ENCODE assay signal across 10 mouse cellular contexts in the genomic region with DNA sequence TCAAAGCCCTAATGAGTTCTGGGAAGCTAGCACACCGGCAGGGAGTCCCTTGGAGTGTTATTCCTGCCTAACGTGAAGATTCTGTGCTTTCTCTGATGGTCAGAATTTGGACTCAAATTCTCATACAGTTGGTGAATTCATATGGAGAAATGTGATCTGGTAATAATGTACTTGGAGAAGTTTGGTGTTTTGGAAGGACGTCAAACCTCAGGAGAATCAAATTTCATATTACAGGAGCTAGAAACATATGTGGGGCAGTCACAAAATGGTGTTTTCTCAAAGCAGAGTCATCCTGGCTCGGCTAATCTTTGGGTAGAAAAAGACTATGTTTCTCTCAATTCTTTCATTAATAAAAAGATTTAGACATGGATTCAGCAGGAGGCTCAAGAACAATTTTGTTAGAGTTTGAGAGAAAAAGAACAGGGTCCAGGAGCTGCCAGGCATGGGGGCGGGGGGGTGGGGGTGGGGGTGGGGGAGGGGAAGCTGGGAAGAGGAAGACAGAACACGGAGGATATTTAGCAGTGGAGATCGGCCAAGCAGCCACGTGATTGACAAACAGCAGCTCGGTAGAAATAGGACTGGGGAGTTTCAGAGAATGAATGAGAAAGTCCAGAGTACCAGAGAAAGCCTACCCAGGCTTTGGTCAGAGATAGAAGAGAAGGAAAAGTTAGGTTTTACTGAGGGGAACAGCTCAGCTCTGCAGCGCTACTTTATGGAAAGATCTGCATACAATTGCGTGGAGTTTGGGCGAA.
A peak's percentile ranks its signal among the peaks of the same experiment; 100 is the strongest.
DNase-seq lines count a peak whose midpoint lies in the region; ATAC-seq lines count a peak whose summit lies in the region.
"Had no signal": no experiment of that assay in that cellular context is flagged by ENCODE, and none has a peak within 500 bp of the region (broad histone marks: within the 10 kb centered on the region; RNA-seq: fewer than 3 reads in every experiment).

No protein-coding gene starts in this region.

- DNase-seq in limb, embryonic 10.5 days (ENCODE audit: low spot score), result no peak
- peak; percentile 35 for DNase-seq in embryonic facial prominence, embryonic 10.5 days (ENCODE audit: low spot score)
- no peak for DNase-seq in right cerebral cortex, adult 2 months (ENCODE audit: low spot score in 2 of 2)
- no peak for DNase-seq in Muller cell, postnatal 12 days (ENCODE audit: inconsistent ontology term)
- DNase-seq: cerebellum, adult 11 months; gastrocnemius, adult 2 months; lung, postnatal 4 days had no signal

- no peaks in the 10 kb centered on the region for H3K9me3 ChIP-seq in limb, embryonic 12.5 days
- no peaks in the 10 kb centered on the region for H3K9me3 ChIP-seq in limb, embryonic 10.5 days (replicated peaks)
- H3K9me3 ChIP-seq in embryonic facial prominence, embryonic 10.5 days, result no peaks in the 10 kb centered on the region
- no peaks in the 10 kb centered on the region for H3K9me3 ChIP-seq in embryonic facial prominence, embryonic 15.5 days (replicated peaks)
- no peaks in the 10 kb centered on the region for H3K9me3 ChIP-seq in limb, embryonic 15.5 days

- no peak overlapping the region for H3K9ac ChIP-seq in limb, embryonic 12.5 days (replicated peaks)
- no peak overlapping the region for H3K9ac ChIP-seq in embryonic facial prominence, embryonic 15.5 days
- no peak overlapping the region for H3K9ac ChIP-seq in limb, embryonic 15.5 days

- no peaks in the 10 kb centered on the region for H3K36me3 ChIP-seq in limb, embryonic 12.5 days
- H3K36me3 ChIP-seq in limb, embryonic 10.5 days, result no peaks in the 10 kb centered on the region
- no peaks in the 10 kb centered on the region for H3K36me3 ChIP-seq in embryonic facial prominence, embryonic 10.5 days (replicated peaks)
- no peaks in the 10 kb centered on the region for H3K36me3 ChIP-seq in embryonic facial prominence, embryonic 15.5 days
- H3K36me3 ChIP-seq in limb, embryonic 15.5 days, result no peaks in the 10 kb centered on the region

- ATAC-seq in limb, embryonic 12.5 days (ENCODE audit: insufficient number of reproducible peaks, insufficient read depth, low FRiP score, low TSS enrichment, low read depth), result no peak
- ATAC-seq in embryonic facial prominence, embryonic 15.5 days (ENCODE audit: insufficient number of reproducible peaks, low FRiP score, low TSS enrichment, low read depth), result peak; percentile 39; the same call in 1 of the 2 replicates
- no peak for ATAC-seq in limb, embryonic 15.5 days (ENCODE audit: insufficient number of reproducible peaks, low FRiP score, low TSS enrichment, low read depth)

- H3K4me2 ChIP-seq in limb, embryonic 12.5 days, result 0 out of 2 replicates have a peak overlapping the region, but pooled peaks have one; percentile 10
- peak overlapping the region; percentile 30 for H3K4me2 ChIP-seq in embryonic facial prominence, embryonic 15.5 days (replicated peaks)
- H3K4me2 ChIP-seq in limb, embryonic 15.5 days, result no peak overlapping the region; the same call in 1 of the 2 replicates

- H3K4me3 ChIP-seq in limb, embryonic 12.5 days (replicated peaks), result no peak overlapping the region
- no peak overlapping the region for H3K4me3 ChIP-seq in limb, embryonic 10.5 days
- H3K4me3 ChIP-seq in embryonic facial prominence, embryonic 10.5 days, result peak overlapping the region; percentile 26; the same call in 1 of the 2 replicates
- no peak overlapping the region for H3K4me3 ChIP-seq in embryonic facial prominence, embryonic 15.5 days (replicated peaks)
- no peak overlapping the region for H3K4me3 ChIP-seq in limb, embryonic 15.5 days
- H3K4me3 ChIP-seq: gastrocnemius, adult 2 months had no signal

- no peaks in the 10 kb centered on the region for H3K27me3 ChIP-seq in limb, embryonic 12.5 days
- no peaks in the 10 kb centered on the region for H3K27me3 ChIP-seq in limb, embryonic 10.5 days (ENCODE audit: low read depth, poor library complexity, severe bottlenecking)
- no peaks in the 10 kb centered on the region for H3K27me3 ChIP-seq in embryonic facial prominence, embryonic 10.5 days (replicated peaks; ENCODE audit: low read depth, poor library complexity, severe bottlenecking)
- no peaks in the 10 kb centered on the region for H3K27me3 ChIP-seq in embryonic facial prominence, embryonic 15.5 days
- H3K27me3 ChIP-seq in limb, embryonic 15.5 days, result no peaks in the 10 kb centered on the region

- 47% methylated on average over 12 of the region's 12 CpGs for WGBS in limb, embryonic 12.5 days
- 64% methylated on average over 12 of the region's 12 CpGs for WGBS in limb, embryonic 10.5 days
- WGBS in embryonic facial prominence, embryonic 10.5 days, result 40% methylated on average over 12 of the region's 12 CpGs
- WGBS in embryonic facial prominence, embryonic 15.5 days, result 22% methylated on average over 12 of the region's 12 CpGs
- whole genome bisulfite sequencing in limb, embryonic 15.5 days, result 36% methylated on average over 12 of the region's 12 CpGs

- peaks cover 12% of the 10 kb centered on the region for H3K4me1 ChIP-seq in limb, embryonic 12.5 days (replicated peaks)
- H3K4me1 ChIP-seq in limb, embryonic 10.5 days, result peaks cover 10% of the 10 kb centered on the region; the same call in 1 of the 2 replicates
- peaks cover 16% of the 10 kb centered on the region for H3K4me1 ChIP-seq in embryonic facial prominence, embryonic 10.5 days
- H3K4me1 ChIP-seq in embryonic facial prominence, embryonic 15.5 days, result peaks cover 6% of the 10 kb centered on the region; the same call in 1 of the 2 replicates
- H3K4me1 ChIP-seq in limb, embryonic 15.5 days, result peaks cover 10% of the 10 kb centered on the region

- peak overlapping the region; percentile 45; the same call in 1 of the 2 replicates for H3K27ac ChIP-seq in limb, embryonic 12.5 days
- no peak overlapping the region for H3K27ac ChIP-seq in limb, embryonic 10.5 days
- H3K27ac ChIP-seq in embryonic facial prominence, embryonic 10.5 days (replicated peaks), result peak overlapping the region; percentile 54
- H3K27ac ChIP-seq in embryonic facial prominence, embryonic 15.5 days (replicated peaks), result peak overlapping the region; percentile 55; the same call in 1 of the 2 replicates
- 0 out of 2 replicates have a peak overlapping the region, but pooled peaks have one; percentile 22 for H3K27ac ChIP-seq in limb, embryonic 15.5 days
- H3K27ac ChIP-seq: gastrocnemius, adult 2 months had no signal
